Mouse (Mus musculus) liver, embryonic 12.5 days (tissue): ENCODE data around the gene Nlrx1. TPM values are rescaled to one million over a fixed set of nuclear protein-coding genes. Genes with fewer than 3 reads are reported as not detected.

Source experiments
- ATAC-seq: fragments of 200-750 bp; cut with Nextera tagmentation; 2 replicates; pipeline ENCODE4 v1.8.0; 2017; ENCODE audit warnings: moderate number of reproducible peaks, mild to moderate bottlenecking, moderate library complexity
- H3K27ac ChIP-seq: fragments of 300-500 bp; sonication (generic); 2 replicates; pipeline ENCODE4 v1.5.1; 2016; ENCODE audit warnings: mild to moderate bottlenecking
- H3K27me3 ChIP-seq: fragments of 300-500 bp; sonication (generic); replicated peaks from 2 replicates; pipeline ENCODE4 v1.6.1; 2016; ENCODE audit warnings: mild to moderate bottlenecking, moderate library complexity
- H3K36me3 ChIP-seq: fragments of 300-500 bp; sonication (generic); 2 replicates; pipeline ENCODE4 v1.6.1; 2016; ENCODE audit warnings: mild to moderate bottlenecking, moderate library complexity
- H3K4me1 ChIP-seq: fragments of 300-500 bp; sonication (generic); 2 replicates; pipeline ENCODE4 v1.6.1; 2016
- H3K4me2 ChIP-seq: fragments of 300-500 bp; sonication (generic); 2 replicates; pipeline ENCODE4 v1.6.1; 2016; ENCODE audit warnings: mild to moderate bottlenecking, moderate library complexity
- H3K4me3 ChIP-seq: fragments of 300-500 bp; sonication (generic); 2 replicates; pipeline ENCODE4 v1.5.1; 2016; ENCODE audit warnings: mild to moderate bottlenecking, moderate library complexity
- H3K9ac ChIP-seq: fragments of 300-500 bp; sonication (generic); 2 replicates; pipeline ENCODE4 v1.6.1; 2016; ENCODE audit warnings: mild to moderate bottlenecking, moderate library complexity
- H3K9me3 ChIP-seq: fragments of 300-500 bp; sonication (generic); replicated peaks from 2 replicates; pipeline ENCODE4 v1.6.1; 2016; ENCODE audit warnings: mild to moderate bottlenecking, moderate library complexity
- WGBS: fragments of 180-500 bp; shearing (Covaris S2); methylation state at CpG from one replicate; pipeline ENCODE4 v1.1.7; 2016; ENCODE audit not compliant: insufficient replicate concordance; 5-methylcytosine and 5-hydroxymethylcytosine counted together
- polyA plus RNA-seq: library from polyadenylated mRNA; unstranded; fragments of >200 nt; fragmentation: Nextera tagmentation; extraction: Ambion mirVana; gene quantifications from 2 replicates; pipeline ENCODE4 v1.2.1, GENCODE M21; 2016

The Nlrx1 gene
- polyA plus RNA-seq, 1 experiment from 2014 or later, result 4.0 TPM

GRCm38 (mm10) chr9:44233021-44233801 is 35.2 kb downstream of the Nlrx1 start:
- WGBS, result under 1% methylated on average over 40 of the region's 40 CpGs
- Histone ChIP-seq H3K9ac (peak overlapping the region; percentile 97), H3K27ac (peak overlapping the region; percentile 91), H3K4me3 (peak overlapping the region; percentile 95), H3K9me3 (no peaks in the 10 kb centered on the region), H3K36me3 (peaks cover 1% of the 10 kb centered on the region; the same call in 1 of the 2 replicates), H3K4me1 (peaks cover 45% of the 10 kb centered on the region), H3K27me3 (no peaks in the 10 kb centered on the region), H3K4me2 (peak overlapping the region; percentile 96)
- ATAC-seq, result peak; percentile 63

GRCm38 (mm10) chr9:44231609-44232008 is 36.8 kb downstream of the Nlrx1 start:
- Histone ChIP-seq H3K9ac (peak overlapping the region; percentile 97; the same call in 1 of the 2 replicates), H3K27ac (peak overlapping the region; percentile 57), H3K4me1 (peaks cover 60% of the 10 kb centered on the region)

GRCm38 (mm10) chr9:44225993-44226392 is 42.4 kb downstream of the Nlrx1 start:
- Histone ChIP-seq H3K27me3 (no peaks in the 10 kb centered on the region), H3K9me3 (no peaks in the 10 kb centered on the region), H3K9ac (no peak overlapping the region), H3K4me2 (no peak overlapping the region), H3K4me3 (no peak overlapping the region), H3K36me3 (peaks cover 12% of the 10 kb centered on the region; the same call in 1 of the 2 replicates), H3K4me1 (peaks cover 35% of the 10 kb centered on the region), H3K27ac (no peak overlapping the region; the same call in 1 of the 2 replicates)
- ATAC-seq, result no peak
- WGBS, result 56% methylated on average over 6 of the region's 6 CpGs

More at GRCm38 (mm10) chr9:44231609-44232008, 36.8 kb downstream of the Nlrx1 start:
- peak overlapping the region; percentile 96 for H3K4me2 ChIP-seq
- ATAC-seq, result no peak
- H3K36me3 ChIP-seq, result peaks cover 9% of the 10 kb centered on the region; the same call in 1 of the 2 replicates
- H3K4me3 ChIP-seq, result peak overlapping the region; percentile 95; the same call in 1 of the 2 replicates
- H3K27me3 ChIP-seq, result no peaks in the 10 kb centered on the region
- no peaks in the 10 kb centered on the region for H3K9me3 ChIP-seq

DNA sequence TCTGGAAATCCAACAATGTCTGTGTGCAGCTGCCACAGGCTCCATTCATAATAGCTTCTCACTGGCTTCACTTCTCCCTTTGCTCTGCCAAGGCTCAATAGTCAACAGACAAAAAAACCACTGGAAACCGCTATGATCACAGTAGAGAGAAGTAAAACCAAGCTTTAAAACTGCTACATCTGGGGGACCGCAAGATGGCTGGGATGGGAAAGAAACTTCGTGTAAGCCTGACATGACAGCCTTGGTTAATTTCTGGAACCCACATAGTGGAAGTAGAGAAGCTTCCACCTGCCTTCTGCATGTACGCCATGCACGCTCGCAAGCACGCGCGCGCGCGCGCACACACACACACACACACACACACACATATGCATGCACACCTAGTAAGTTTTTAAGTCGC is 54.9 kb downstream of the Nlrx1 start:
- 86% methylated on average over 14 of the region's 14 CpGs for WGBS
- no peak overlapping the region for H3K9ac ChIP-seq
- H3K27me3 ChIP-seq, result no peaks in the 10 kb centered on the region
- ATAC-seq, result no peak
- H3K4me3 ChIP-seq, result no peak overlapping the region
- no peaks in the 10 kb centered on the region for H3K9me3 ChIP-seq
- peaks cover 18% of the 10 kb centered on the region; the same call in 1 of the 2 replicates for H3K36me3 ChIP-seq
- no peak overlapping the region for H3K4me2 ChIP-seq
- no peak overlapping the region for H3K27ac ChIP-seq
- H3K4me1 ChIP-seq, result peaks cover 5% of the 10 kb centered on the region; the same call in 1 of the 2 replicates

DNA sequence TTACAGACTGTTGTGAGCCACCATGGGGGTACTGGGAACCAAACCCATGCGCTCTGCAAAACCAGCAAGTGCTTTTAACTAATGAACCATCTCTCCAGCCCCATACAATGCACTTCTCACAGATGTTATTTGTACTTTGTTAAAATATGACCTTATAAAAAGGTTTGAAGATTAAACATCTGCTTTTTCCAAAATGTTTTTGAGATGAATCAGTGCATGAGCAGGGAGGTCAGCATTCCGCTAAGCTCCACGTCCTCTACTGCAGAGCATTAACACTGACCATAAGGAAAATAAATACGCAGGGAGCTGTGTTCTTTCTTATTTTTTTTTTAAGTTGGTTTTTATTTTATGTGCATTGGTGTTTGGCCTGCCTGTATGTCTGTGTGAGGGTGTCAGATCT is 56.0 kb downstream of the Nlrx1 start:
- Histone ChIP-seq H3K27ac (no peak overlapping the region), H3K9me3 (no peaks in the 10 kb centered on the region), H3K4me1 (peaks cover 5% of the 10 kb centered on the region; the same call in 1 of the 2 replicates), H3K9ac (no peak overlapping the region), H3K4me3 (no peak overlapping the region), H3K36me3 (peaks cover 18% of the 10 kb centered on the region; the same call in 1 of the 2 replicates), H3K4me2 (no peak overlapping the region), H3K27me3 (no peaks in the 10 kb centered on the region)
- 93% methylated on average over 4 of the region's 4 CpGs for WGBS
- ATAC-seq, result no peak

- ATAC-seq, result no peak
- Histone ChIP-seq H3K27ac (no peak overlapping the region), H3K36me3 (peaks cover 18% of the 10 kb centered on the region; the same call in 1 of the 2 replicates), H3K4me3 (no peak overlapping the region), H3K9me3 (no peaks in the 10 kb centered on the region), H3K27me3 (no peaks in the 10 kb centered on the region), H3K4me2 (no peak overlapping the region), H3K9ac (no peak overlapping the region), H3K4me1 (peaks cover 5% of the 10 kb centered on the region; the same call in 1 of the 2 replicates)
- WGBS, result 86% methylated on average over 4 of the region's 4 CpGs
Observed at GRCm38 (mm10) chr9:44209416-44209815, 59.0 kb downstream of the Nlrx1 start.

DNA sequence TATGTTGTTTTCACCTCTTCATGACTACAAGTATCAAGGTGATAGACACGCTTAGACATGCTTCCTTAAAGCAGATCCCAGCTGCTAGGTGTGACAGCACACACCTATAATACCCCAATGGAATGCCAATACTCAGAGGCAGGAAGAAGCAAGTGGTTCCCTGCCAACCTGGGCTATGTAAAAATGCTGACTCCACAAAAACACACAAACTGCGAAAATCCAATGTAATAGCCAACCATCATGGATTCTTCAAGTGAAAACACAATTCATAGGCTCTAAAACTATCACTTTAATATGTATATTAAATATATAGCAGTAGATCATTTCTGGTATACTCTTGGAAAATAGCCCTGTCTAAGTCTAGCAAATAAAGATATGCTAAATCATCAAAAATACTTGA is 60.6 kb downstream of the Nlrx1 start:
- Histone ChIP-seq H3K27ac (no peak overlapping the region), H3K27me3 (no peaks in the 10 kb centered on the region), H3K9me3 (no peaks in the 10 kb centered on the region), H3K4me3 (no peak overlapping the region), H3K4me1 (peaks cover 5% of the 10 kb centered on the region; the same call in 1 of the 2 replicates), H3K4me2 (no peak overlapping the region), H3K9ac (no peak overlapping the region), H3K36me3 (peaks cover 16% of the 10 kb centered on the region; the same call in 1 of the 2 replicates)
- WGBS, result 82% methylated on average over 2 of the region's 2 CpGs
- no peak for ATAC-seq

Other genes with a start within 250 kb of the Nlrx1 start
- 0.19 and 0.20 TPM in 2 replicates for gene Thy1, start 225.2 kb downstream of the Nlrx1 start, polyA plus RNA-seq
- 1.8 and 3.9 TPM in 2 replicates for gene Usp2, start 201.6 kb downstream of the Nlrx1 start, polyA plus RNA-seq
- 0.11 TPM in 1 of 2 replicates, not detected in the other for gene Mfrp, start 166.9 kb downstream of the Nlrx1 start, polyA plus RNA-seq
- 0.23 and 0.28 TPM in 2 replicates for gene C1qtnf5, start 161.4 kb downstream of the Nlrx1 start, polyA plus RNA-seq
- gene Gm49380, start 155.1 kb downstream of the Nlrx1 start, polyA plus RNA-seq, result not detected in 2 replicates
- 57.6 and 58.7 TPM in 2 replicates for gene Rnf26, start 155.1 kb downstream of the Nlrx1 start, polyA plus RNA-seq
- gene Mcam, start 134.1 kb downstream of the Nlrx1 start, polyA plus RNA-seq, result 6.1 and 6.3 TPM in 2 replicates
- gene Cbl, start 34.5 kb downstream of the Nlrx1 start, polyA plus RNA-seq, result 9.5 and 10.0 TPM in 2 replicates
- not detected in 2 replicates for gene Ccdc153, start 27.9 kb downstream of the Nlrx1 start, polyA plus RNA-seq
- 0.15 and 0.17 TPM in 2 replicates for gene Pdzd3, start 17.1 kb downstream of the Nlrx1 start, polyA plus RNA-seq
- 20.1 and 21.7 TPM in 2 replicates for gene Abcg4, start 20.0 kb upstream of the Nlrx1 start, polyA plus RNA-seq
- gene Hinfp, start 37.1 kb upstream of the Nlrx1 start, polyA plus RNA-seq, result 16.2 and 17.2 TPM in 2 replicates
- 12.3 and 13.0 TPM in 2 replicates for gene C2cd2l, start 51.7 kb upstream of the Nlrx1 start, polyA plus RNA-seq
- gene Dpagt1, start 57.4 kb upstream of the Nlrx1 start, polyA plus RNA-seq, result 21.9 and 24.0 TPM in 2 replicates
- 233 and 239 TPM in 2 replicates for gene H2afx, start 66.1 kb upstream of the Nlrx1 start, polyA plus RNA-seq
- 1,354 and 1,355 TPM in 2 replicates for gene Hmbs, start 75.6 kb upstream of the Nlrx1 start, polyA plus RNA-seq
- gene Vps11, start 93.1 kb upstream of the Nlrx1 start, polyA plus RNA-seq, result 17.0 and 19.0 TPM in 2 replicates
- 24.4 and 26.4 TPM in 2 replicates for gene Hyou1, start 110.9 kb upstream of the Nlrx1 start, polyA plus RNA-seq
- 19.7 and 21.1 TPM in 2 replicates for gene Slc37a4, start 128.3 kb upstream of the Nlrx1 start, polyA plus RNA-seq
- gene Rps25, start 138.5 kb upstream of the Nlrx1 start, polyA plus RNA-seq, result 1,783 and 1,792 TPM in 2 replicates
- gene Trappc4, start 139.0 kb upstream of the Nlrx1 start, polyA plus RNA-seq, result 77.7 and 79.9 TPM in 2 replicates
- gene Ccdc84, start 150.0 kb upstream of the Nlrx1 start, polyA plus RNA-seq, result 16.8 and 18.6 TPM in 2 replicates
- gene Foxr1, start 172.5 kb upstream of the Nlrx1 start, polyA plus RNA-seq, result not detected in 2 replicates
- gene Upk2, start 186.4 kb upstream of the Nlrx1 start, polyA plus RNA-seq, result not detected in 2 replicates
- 2.5 and 2.7 TPM in 2 replicates for gene Bcl9l, start 214.2 kb upstream of the Nlrx1 start, polyA plus RNA-seq